Mouse (Mus musculus): ENCODE results near the gene Exoc4. TPM values are rescaled to one million over a fixed set of nuclear protein-coding genes. Genes with fewer than 3 reads are reported as not detected.

Gene Exoc4
- total and polyA plus RNA-seq, 2 experiments: 3.7 to 28.0 TPM

GRCm38 (mm10) chr6:33681778-33682640 lies 433.1 kb downstream of the Exoc4 start:
- no peaks in the 10 kb centered on the region for H3K36me3 ChIP-seq (ENCODE audit: control insufficient read depth, insufficient read depth, low read length)
- H3K27me3 ChIP-seq (ENCODE audit: control insufficient read depth, insufficient read depth, low read length): no peaks in the 10 kb centered on the region
- H3K4me3 ChIP-seq (ENCODE audit: insufficient read depth, low read depth, low read length): no peak overlapping the region
- TF ChIP-seq CTCF (IDR thresholded peaks at IDR 0.05; ENCODE audit: low read depth, low read length) (peak; percentile 23; the same call in 1 of the 2 replicates), POLR2A (IDR thresholded peaks at IDR 0.05; ENCODE audit: extremely low read depth, insufficient read depth, low read length) (no peak)
- no peak overlapping the region for H3K27ac ChIP-seq (replicated peaks; ENCODE audit: insufficient read depth, low read depth, low read length)
- no peaks in the 10 kb centered on the region for H3K79me2 ChIP-seq (ENCODE audit: control insufficient read depth, insufficient read depth, low read length)
- no peak for DNase-seq (ENCODE audit: extremely low read depth, low read depth, low spot score)
- 78% methylated on average over 10 of the region's 10 CpGs for WGBS
- no peak overlapping the region for H3K9ac ChIP-seq (ENCODE audit: low read depth, low read length)
- no peaks in the 10 kb centered on the region for H3K4me1 ChIP-seq (ENCODE audit: control insufficient read depth, insufficient read depth, low read length)

GRCm38 (mm10) chr6:33683533-33683932 lies 434.6 kb downstream of the Exoc4 start:
- Histone ChIP-seq H3K79me2 (ENCODE audit: control insufficient read depth, insufficient read depth, low read length) (no peaks in the 10 kb centered on the region), H3K27me3 (ENCODE audit: control insufficient read depth, insufficient read depth, low read length) (no peaks in the 10 kb centered on the region), H3K36me3 (ENCODE audit: control insufficient read depth, insufficient read depth, low read length) (no peaks in the 10 kb centered on the region), H3K4me3 (ENCODE audit: insufficient read depth, low read depth, low read length) (no peak overlapping the region), H3K27ac (replicated peaks; ENCODE audit: insufficient read depth, low read depth, low read length) (no peak overlapping the region), H3K4me1 (ENCODE audit: control insufficient read depth, insufficient read depth, low read length) (no peaks in the 10 kb centered on the region), H3K9ac (ENCODE audit: low read depth, low read length) (no peak overlapping the region)
- DNase-seq (ENCODE audit: extremely low read depth, low read depth, low spot score): no peak
- 87% methylated on average over 3 of the region's 3 CpGs for WGBS
- TF ChIP-seq POLR2A (IDR thresholded peaks at IDR 0.05; ENCODE audit: extremely low read depth, insufficient read depth, low read length): no peak
- TF ChIP-seq CTCF (IDR thresholded peaks at IDR 0.05; ENCODE audit: low read depth, low read length): no peak

- TF ChIP-seq POLR2A (IDR thresholded peaks at IDR 0.05; ENCODE audit: extremely low read depth, insufficient read depth, low read length) (no peak), CTCF (IDR thresholded peaks at IDR 0.05; ENCODE audit: low read depth, low read length) (no peak)
- no peaks in the 10 kb centered on the region for H3K4me1 ChIP-seq (ENCODE audit: control insufficient read depth, insufficient read depth, low read length)
- H3K36me3 ChIP-seq (ENCODE audit: control insufficient read depth, insufficient read depth, low read length): no peaks in the 10 kb centered on the region
- 73% methylated on average over 2 of the region's 2 CpGs for WGBS
- H3K27me3 ChIP-seq (ENCODE audit: control insufficient read depth, insufficient read depth, low read length): no peaks in the 10 kb centered on the region
- no peak overlapping the region for H3K9ac ChIP-seq (ENCODE audit: low read depth, low read length)
- no peak for DNase-seq (ENCODE audit: extremely low read depth, low read depth, low spot score)
- no peak overlapping the region for H3K27ac ChIP-seq (replicated peaks; ENCODE audit: insufficient read depth, low read depth, low read length)
- H3K4me3 ChIP-seq (ENCODE audit: insufficient read depth, low read depth, low read length): no peak overlapping the region
- no peaks in the 10 kb centered on the region for H3K79me2 ChIP-seq (ENCODE audit: control insufficient read depth, insufficient read depth, low read length)
These were observed 436.4 kb downstream of the Exoc4 start for GRCm38 (mm10) chr6:33685321-33685720.

GRCm38 (mm10) chr6:33690601-33691000 lies 441.7 kb downstream of the Exoc4 start:
- no peaks in the 10 kb centered on the region for H3K79me2 ChIP-seq (ENCODE audit: control insufficient read depth, insufficient read depth, low read length)
- H3K4me3 ChIP-seq (ENCODE audit: insufficient read depth, low read depth, low read length): no peak overlapping the region
- no peak for DNase-seq (ENCODE audit: extremely low read depth, low read depth, low spot score)
- H3K36me3 ChIP-seq (ENCODE audit: control insufficient read depth, insufficient read depth, low read length): no peaks in the 10 kb centered on the region
- H3K4me1 ChIP-seq (ENCODE audit: control insufficient read depth, insufficient read depth, low read length): no peaks in the 10 kb centered on the region
- TF ChIP-seq POLR2A (IDR thresholded peaks at IDR 0.05; ENCODE audit: extremely low read depth, insufficient read depth, low read length) (no peak), CTCF (IDR thresholded peaks at IDR 0.05; ENCODE audit: low read depth, low read length) (no peak)
- no peak overlapping the region for H3K9ac ChIP-seq (ENCODE audit: low read depth, low read length)
- H3K27me3 ChIP-seq (ENCODE audit: control insufficient read depth, insufficient read depth, low read length): no peaks in the 10 kb centered on the region
- WGBS: 86% methylated on average over 5 of the region's 5 CpGs
- H3K27ac ChIP-seq (replicated peaks; ENCODE audit: insufficient read depth, low read depth, low read length): no peak overlapping the region

GRCm38 (mm10) chr6:33696976-33697375 lies 448.1 kb downstream of the Exoc4 start:
- Histone ChIP-seq H3K36me3 (ENCODE audit: control insufficient read depth, insufficient read depth, low read length) (no peaks in the 10 kb centered on the region), H3K27ac (replicated peaks; ENCODE audit: insufficient read depth, low read depth, low read length) (no peak overlapping the region), H3K79me2 (ENCODE audit: control insufficient read depth, insufficient read depth, low read length) (no peaks in the 10 kb centered on the region), H3K27me3 (ENCODE audit: control insufficient read depth, insufficient read depth, low read length) (no peaks in the 10 kb centered on the region), H3K4me1 (ENCODE audit: control insufficient read depth, insufficient read depth, low read length) (no peaks in the 10 kb centered on the region), H3K9ac (ENCODE audit: low read depth, low read length) (no peak overlapping the region), H3K4me3 (ENCODE audit: insufficient read depth, low read depth, low read length) (no peak overlapping the region)
- no peak for DNase-seq (ENCODE audit: extremely low read depth, low read depth, low spot score)
- 97% methylated on average over 1 of the region's 1 CpGs for WGBS
- TF ChIP-seq CTCF (IDR thresholded peaks at IDR 0.05; ENCODE audit: low read depth, low read length) (no peak), POLR2A (IDR thresholded peaks at IDR 0.05; ENCODE audit: extremely low read depth, insufficient read depth, low read length) (no peak)

- DNase-seq (ENCODE audit: extremely low read depth, low read depth, low spot score): no peak
- H3K79me2 ChIP-seq (ENCODE audit: control insufficient read depth, insufficient read depth, low read length): no peaks in the 10 kb centered on the region
- no peaks in the 10 kb centered on the region for H3K27me3 ChIP-seq (ENCODE audit: control insufficient read depth, insufficient read depth, low read length)
- no peaks in the 10 kb centered on the region for H3K4me1 ChIP-seq (ENCODE audit: control insufficient read depth, insufficient read depth, low read length)
- H3K27ac ChIP-seq (replicated peaks; ENCODE audit: insufficient read depth, low read depth, low read length): no peak overlapping the region
- H3K4me3 ChIP-seq (ENCODE audit: insufficient read depth, low read depth, low read length): no peak overlapping the region
- H3K36me3 ChIP-seq (ENCODE audit: control insufficient read depth, insufficient read depth, low read length): no peaks in the 10 kb centered on the region
- TF ChIP-seq POLR2A (IDR thresholded peaks at IDR 0.05; ENCODE audit: extremely low read depth, insufficient read depth, low read length) (no peak), CTCF (IDR thresholded peaks at IDR 0.05; ENCODE audit: low read depth, low read length) (no peak)
- no peak overlapping the region for H3K9ac ChIP-seq (ENCODE audit: low read depth, low read length)
- 77% methylated on average over 4 of the region's 4 CpGs for WGBS
These were observed 460.0 kb downstream of the Exoc4 start for GRCm38 (mm10) chr6:33708907-33709306.

Data from liver, adult 2 months (tissue).